Mouse (Mus musculus): ENCODE results near the gene Aspm. TPM values are rescaled to one million over a fixed set of nuclear protein-coding genes. Genes with fewer than 3 reads are reported as not detected.
"Not testable (repeated sequence)": the region's sequence is repeated elsewhere in the genome, so short reads cannot be mapped to it uniquely, and the experiment has no call there.

Gene Aspm
- polyA plus RNA-seq (2012; ENCODE audit: insufficient read depth, low replicate concordance): 0.20 TPM in 1 of 2 replicates, not detected in the other

DNA sequence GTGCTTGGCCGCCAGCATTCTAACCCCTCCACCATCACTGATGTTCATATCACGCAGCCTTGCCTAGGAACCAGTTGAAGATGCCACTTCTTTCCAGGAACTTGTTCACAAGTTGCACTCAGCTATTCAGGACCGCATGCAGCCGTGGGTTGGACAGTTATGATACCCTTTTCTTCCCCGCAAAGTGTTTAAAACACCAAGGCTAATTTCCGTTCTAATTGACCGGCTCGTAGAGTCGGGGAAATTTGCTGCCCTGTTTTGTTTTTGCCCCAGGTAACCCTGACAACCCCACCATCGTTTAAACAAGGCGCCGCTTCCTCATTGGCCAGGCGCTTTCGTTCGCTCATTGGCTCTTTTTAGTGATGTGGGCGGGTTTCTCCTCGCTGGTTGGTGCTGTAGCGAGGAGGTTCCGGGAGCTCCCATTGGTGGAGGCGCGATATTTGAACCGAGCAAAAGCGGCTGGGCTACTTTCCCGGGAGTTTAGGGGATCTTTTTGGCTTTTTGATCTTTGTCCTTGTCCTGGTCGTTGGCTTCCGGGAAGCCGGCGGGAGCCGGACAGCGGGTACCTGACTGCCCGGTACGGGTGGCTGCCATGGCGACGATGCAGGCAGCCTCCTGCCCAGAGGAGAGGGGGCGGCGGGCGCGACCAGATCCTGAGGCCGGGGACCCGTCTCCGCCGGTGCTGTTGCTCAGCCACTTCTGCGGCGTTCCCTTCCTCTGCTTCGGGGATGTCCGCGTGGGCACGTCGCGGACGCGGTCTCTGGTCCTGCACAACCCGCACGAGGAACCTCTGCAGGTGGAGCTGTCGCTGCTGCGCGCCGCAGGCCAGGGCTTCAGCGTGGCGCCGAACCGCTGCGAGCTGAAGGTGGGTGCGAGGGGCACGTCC lies at the start of gene Aspm:
Gene Aspm (plus strand): TSS at position 433 of the 886 bp plus-strand sequence.
- peak within 1 kb of the TSS; percentile 98 for H3K4me3 ChIP-seq (replicated peaks)
- no peak for TF ChIP-seq FLI1 (IDR thresholded peaks at IDR 0.05; ENCODE audit: low read length)
- no peak for TF ChIP-seq GATA1 (IDR thresholded peaks at IDR 0.05; ENCODE audit: borderline replicate concordance, low read length)
- peaks cover 40% of the 10 kb centered on the region for H3K4me1 ChIP-seq
- no peaks in the 10 kb centered on the region for H3K27me3 ChIP-seq (replicated peaks)
- H3K9me3 ChIP-seq: no peaks in the 10 kb centered on the region
- H3K36me3 ChIP-seq (replicated peaks; ENCODE audit: low read length): peaks cover 20% of the 10 kb centered on the region

DNA sequence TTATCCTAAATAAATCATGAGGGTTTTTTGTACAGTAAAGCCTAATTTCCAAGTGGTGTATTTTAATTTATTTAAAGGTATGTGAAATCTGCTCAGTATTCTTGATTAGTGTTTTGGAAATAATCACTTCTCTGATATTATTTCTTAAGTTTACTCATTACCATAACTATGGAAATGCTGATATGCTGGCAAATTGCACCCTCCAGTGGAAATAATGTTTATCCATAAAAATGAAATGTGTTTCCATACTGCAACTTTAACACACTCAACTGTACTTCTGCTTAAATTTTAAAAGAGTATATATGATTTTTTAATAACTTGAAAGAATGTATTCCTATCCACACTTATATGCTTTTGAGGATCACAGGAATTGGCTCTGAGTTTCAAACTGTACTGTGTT lies 48.8 kb upstream of the Aspm start:
- TF ChIP-seq FLI1 (IDR thresholded peaks at IDR 0.05; ENCODE audit: low read length): no peak
- no peak for TF ChIP-seq GATA1 (IDR thresholded peaks at IDR 0.05; ENCODE audit: borderline replicate concordance, low read length)
- Histone ChIP-seq H3K9me3 (peaks cover 8% of the 10 kb centered on the region), H3K36me3 (replicated peaks; ENCODE audit: low read length) (no peaks in the 10 kb centered on the region), H3K4me3 (replicated peaks) (no peak overlapping the region), H3K27me3 (replicated peaks) (no peaks in the 10 kb centered on the region), H3K4me1 (no peaks in the 10 kb centered on the region)

DNA sequence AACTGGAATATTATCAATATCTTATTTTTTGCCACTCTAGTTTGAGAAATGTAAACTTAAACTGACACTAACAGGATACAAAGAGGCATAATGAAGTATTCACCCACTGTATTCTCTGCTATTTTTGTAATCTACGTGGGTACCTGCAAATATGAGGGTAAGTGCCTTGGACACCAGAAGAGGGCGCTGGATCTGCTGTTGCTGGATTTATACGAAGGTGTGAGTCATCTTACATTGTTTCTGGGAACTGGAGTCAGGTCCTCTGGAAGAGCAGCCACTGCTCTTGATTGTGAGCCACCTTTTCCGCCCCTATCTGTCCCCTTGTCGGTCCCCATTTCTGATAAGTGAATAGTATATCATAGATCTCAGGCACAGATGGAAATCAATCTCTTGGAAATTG lies 46.9 kb upstream of the Aspm start:
- H3K27me3 ChIP-seq (replicated peaks): no peaks in the 10 kb centered on the region
- no peak for TF ChIP-seq FLI1 (IDR thresholded peaks at IDR 0.05; ENCODE audit: low read length)
- no peak for TF ChIP-seq GATA1 (IDR thresholded peaks at IDR 0.05; ENCODE audit: borderline replicate concordance, low read length)

DNA sequence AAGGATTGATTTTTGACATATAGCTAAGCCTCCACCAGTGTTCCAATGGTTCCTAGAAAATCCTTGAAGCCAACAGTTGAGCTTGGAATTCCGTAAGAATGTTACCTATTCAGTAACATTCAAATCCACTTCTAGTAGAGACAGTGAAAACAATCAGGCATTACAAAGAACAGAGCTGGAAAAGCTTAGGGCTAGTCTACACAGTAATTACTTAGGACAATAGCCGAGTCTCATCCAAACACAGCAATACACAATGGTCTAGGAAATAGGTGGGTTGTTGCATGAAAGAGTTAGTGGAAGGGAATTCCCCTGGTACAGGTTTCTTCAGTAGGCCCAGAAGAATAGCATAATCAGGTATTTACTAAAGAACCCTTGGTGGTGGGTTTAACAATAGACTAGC lies 42.2 kb upstream of the Aspm start:
- H3K4me1 ChIP-seq: peaks cover 17% of the 10 kb centered on the region
- not testable (repeated sequence) for H3K27me3 ChIP-seq (replicated peaks); H3K36me3 ChIP-seq (replicated peaks; ENCODE audit: low read length); H3K9me3 ChIP-seq; H3K4me3 ChIP-seq (replicated peaks)

More for the DNA sequence above, 46.9 kb upstream of the Aspm start:
- Histone ChIP-seq H3K9me3 (peaks cover 10% of the 10 kb centered on the region), H3K4me1 (no peaks in the 10 kb centered on the region), H3K4me3 (replicated peaks) (no peak overlapping the region), H3K36me3 (replicated peaks; ENCODE audit: low read length) (no peaks in the 10 kb centered on the region)

DNA sequence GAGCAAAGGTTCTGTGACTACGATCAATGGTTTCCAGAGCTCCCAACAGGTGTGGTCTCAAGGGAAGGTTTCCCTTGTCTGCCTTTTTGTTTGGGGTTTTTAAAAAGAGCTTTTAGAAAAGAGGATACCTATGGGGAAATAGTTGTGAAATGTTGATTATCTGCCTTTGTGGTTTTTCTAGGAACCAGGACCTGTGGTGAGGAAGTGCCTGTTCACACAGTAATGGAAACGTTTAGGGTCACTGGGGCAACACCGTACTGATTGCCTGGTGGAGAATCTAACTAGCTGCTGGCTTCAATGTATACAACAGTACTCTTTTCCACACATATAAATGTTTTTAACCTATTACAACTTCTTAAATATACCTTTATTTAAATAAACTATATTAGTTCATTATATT lies 41.1 kb upstream of the Aspm start:
- no peaks in the 10 kb centered on the region for H3K36me3 ChIP-seq (replicated peaks; ENCODE audit: low read length)
- peaks cover 10% of the 10 kb centered on the region for H3K9me3 ChIP-seq
- TF ChIP-seq FLI1 (IDR thresholded peaks at IDR 0.05; ENCODE audit: low read length): no peak
- no peak for TF ChIP-seq GATA1 (IDR thresholded peaks at IDR 0.05; ENCODE audit: borderline replicate concordance, low read length)
- peaks cover 17% of the 10 kb centered on the region for H3K4me1 ChIP-seq
- H3K27me3 ChIP-seq (replicated peaks): no peaks in the 10 kb centered on the region
- H3K4me3 ChIP-seq (replicated peaks): no peak overlapping the region

- Histone ChIP-seq H3K36me3 (replicated peaks; ENCODE audit: low read length) (peaks cover 6% of the 10 kb centered on the region), H3K9me3 (no peaks in the 10 kb centered on the region), H3K4me3 (replicated peaks) (peak overlapping the region; percentile 97), H3K27me3 (replicated peaks) (no peaks in the 10 kb centered on the region), H3K4me1 (peaks cover 46% of the 10 kb centered on the region)
- no peak for TF ChIP-seq FLI1 (IDR thresholded peaks at IDR 0.05; ENCODE audit: low read length)
- TF ChIP-seq GATA1 (IDR thresholded peaks at IDR 0.05; ENCODE audit: borderline replicate concordance, low read length): no peak
Measured at GRCm38 (mm10) chr1:139421521-139421874, 33.1 kb upstream of the Aspm start.

DNA sequence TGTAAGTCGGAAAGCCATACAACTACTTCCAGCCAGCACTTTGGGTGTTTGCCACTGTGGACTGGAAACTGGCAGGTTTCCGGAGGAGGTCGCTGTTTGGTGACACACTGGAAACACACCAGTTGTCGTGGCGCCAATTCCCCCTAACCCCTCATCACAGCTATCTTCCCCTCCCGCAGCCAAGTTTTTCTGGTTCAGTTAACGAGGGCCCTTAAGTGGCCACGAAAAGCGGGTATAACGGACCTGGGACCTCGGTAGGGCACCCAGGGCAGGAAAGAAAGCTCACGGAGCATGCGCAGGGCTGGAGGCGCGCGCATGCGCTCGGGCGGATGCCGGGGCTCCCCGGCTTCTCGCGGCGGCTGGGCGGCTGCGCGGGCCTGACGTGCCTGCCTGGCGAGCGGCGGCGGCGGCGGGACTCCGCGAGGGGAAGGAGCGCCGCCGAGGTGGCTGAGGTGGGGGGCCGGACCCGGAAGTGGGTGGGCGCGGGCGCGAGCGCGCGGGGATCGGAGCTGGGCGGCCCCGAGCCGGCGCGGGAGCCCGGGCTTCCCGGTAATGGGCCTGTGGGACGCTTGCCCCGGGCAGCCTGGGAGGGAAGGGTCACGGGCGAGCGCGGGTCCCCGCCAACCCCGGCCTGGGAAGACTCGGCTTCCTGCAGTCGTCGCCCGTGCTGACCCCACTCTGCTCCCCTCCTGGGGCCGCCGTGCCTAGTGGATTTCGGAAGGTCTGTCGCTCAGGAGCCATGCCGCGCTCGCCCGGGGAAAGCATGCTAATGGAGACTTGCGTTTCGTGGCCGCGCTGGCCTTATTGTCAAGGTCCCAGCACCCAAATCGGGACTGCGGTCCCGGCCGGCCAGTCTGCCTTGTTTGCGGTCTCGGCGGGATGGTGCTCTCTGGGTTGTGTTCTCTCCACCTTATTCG lies 32.4 kb upstream of the Aspm start, which contains the start of gene Zbtb41:
Gene Zbtb41 (plus strand): TSS at position 414 of the 917 bp plus-strand sequence.
- H3K36me3 ChIP-seq (replicated peaks; ENCODE audit: low read length): peaks cover 9% of the 10 kb centered on the region
- peak within 1 kb of the TSS; percentile 97 for H3K4me3 ChIP-seq (replicated peaks)
- H3K27me3 ChIP-seq (replicated peaks): no peaks in the 10 kb centered on the region
- no peaks in the 10 kb centered on the region for H3K9me3 ChIP-seq
- peaks cover 43% of the 10 kb centered on the region for H3K4me1 ChIP-seq
- TF ChIP-seq GATA1 (IDR thresholded peaks at IDR 0.05; ENCODE audit: borderline replicate concordance, low read length): no peak
- no peak for TF ChIP-seq FLI1 (IDR thresholded peaks at IDR 0.05; ENCODE audit: low read length)

DNA sequence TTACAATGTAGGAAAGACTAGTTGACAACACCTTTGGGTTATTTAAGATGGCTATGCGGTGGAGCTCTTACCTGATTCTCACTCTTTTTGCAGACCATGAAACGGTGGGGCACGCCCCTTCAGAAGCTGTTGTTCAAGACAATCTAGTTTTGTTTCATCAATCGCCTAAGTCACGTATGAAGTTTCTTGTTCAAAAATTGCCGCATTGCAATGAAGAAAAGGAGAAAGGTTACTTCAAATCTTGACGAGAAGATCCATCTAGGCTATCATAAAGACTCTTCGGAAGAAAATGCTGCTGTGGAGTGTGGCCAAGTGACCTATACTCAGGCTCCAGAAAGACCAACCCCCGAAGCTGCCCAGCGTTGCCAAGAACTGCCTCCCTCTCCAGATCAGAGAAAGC lies 31.6 kb upstream of the Aspm start:
- Histone ChIP-seq H3K36me3 (replicated peaks; ENCODE audit: low read length) (peaks cover 10% of the 10 kb centered on the region), H3K4me3 (replicated peaks) (peak overlapping the region; percentile 97), H3K9me3 (no peaks in the 10 kb centered on the region), H3K4me1 (peaks cover 44% of the 10 kb centered on the region), H3K27me3 (replicated peaks) (no peaks in the 10 kb centered on the region)
- TF ChIP-seq GATA1 (IDR thresholded peaks at IDR 0.05; ENCODE audit: borderline replicate concordance, low read length): no peak
- no peak for TF ChIP-seq FLI1 (IDR thresholded peaks at IDR 0.05; ENCODE audit: low read length)

- H3K27me3 ChIP-seq (replicated peaks): no peaks in the 10 kb centered on the region
- H3K4me3 ChIP-seq (replicated peaks): peak overlapping the region; percentile 10
Measured at GRCm38 (mm10) chr1:139423931-139424330, 30.6 kb upstream of the Aspm start.

More at GRCm38 (mm10) chr1:139423931-139424330, 30.6 kb upstream of the Aspm start:
- no peak for TF ChIP-seq GATA1 (IDR thresholded peaks at IDR 0.05; ENCODE audit: borderline replicate concordance, low read length)
- TF ChIP-seq FLI1 (IDR thresholded peaks at IDR 0.05; ENCODE audit: low read length): no peak
- Histone ChIP-seq H3K36me3 (replicated peaks; ENCODE audit: low read length) (peaks cover 11% of the 10 kb centered on the region), H3K9me3 (no peaks in the 10 kb centered on the region), H3K4me1 (peaks cover 44% of the 10 kb centered on the region)

Measured in megakaryocyte, embryonic 14.5 days (primary cell).